In the genomic region with DNA sequence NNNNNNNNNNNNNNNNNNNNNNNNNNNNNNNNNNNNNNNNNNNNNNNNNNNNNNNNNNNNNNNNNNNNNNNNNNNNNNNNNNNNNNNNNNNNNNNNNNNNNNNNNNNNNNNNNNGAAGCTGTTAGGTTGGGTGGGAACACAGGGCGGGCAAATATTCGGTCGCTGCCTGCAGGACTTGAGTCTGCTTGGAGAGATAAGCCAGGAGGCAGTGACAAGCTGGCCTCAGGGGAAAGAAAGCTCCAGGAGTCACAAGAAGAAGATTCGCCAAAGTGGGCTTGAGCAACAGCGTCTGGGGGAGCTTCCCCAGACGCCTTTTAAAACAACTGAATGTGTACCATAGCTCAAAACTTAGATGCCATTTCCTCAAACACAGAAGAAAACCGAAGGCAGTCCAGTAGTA, we compare ENCODE assay signal across 13 mouse cellular contexts. TPM values are rescaled to one million over a fixed set of nuclear protein-coding genes. Genes with fewer than 3 reads are reported as not detected.
DNase-seq lines count a peak whose midpoint lies in the region; ATAC-seq and TF ChIP-seq lines count a peak whose summit lies in the region.
"Had no signal": no experiment of that assay in that cellular context is flagged by ENCODE, and none has a peak within 500 bp of the region (broad histone marks: within the 10 kb centered on the region; RNA-seq: fewer than 3 reads in every experiment).

No protein-coding gene starts in this region.

- WGBS in intestine, embryonic 15.5 days, result 55% methylated on average over 7 of the region's 7 CpGs
- 44% methylated on average over 7 of the region's 7 CpGs for WGBS in intestine, postnatal 0 days
- WGBS in kidney, adult 2 months, result 72% methylated on average over 7 of the region's 7 CpGs

- H3K27me3 ChIP-seq in intestine, embryonic 15.5 days (replicated peaks), result no peaks in the 10 kb centered on the region
- no peaks in the 10 kb centered on the region for H3K27me3 ChIP-seq in intestine, postnatal 0 days (replicated peaks; ENCODE audit: control insufficient read depth, insufficient read depth, low read length)
- H3K27me3 ChIP-seq in kidney, adult 2 months (replicated peaks; ENCODE audit: control insufficient read depth, insufficient read depth, low read length), result no peaks in the 10 kb centered on the region
- H3K27me3 ChIP-seq: embryonic facial prominence, embryonic 12.5 days; midbrain, embryonic 13.5 days had no signal

- H3K4me1 ChIP-seq in intestine, embryonic 15.5 days (replicated peaks), result no peaks in the 10 kb centered on the region
- H3K4me1 ChIP-seq in intestine, postnatal 0 days (replicated peaks; ENCODE audit: control insufficient read depth, insufficient read depth, low read length), result peaks cover 4% of the 10 kb centered on the region; the same call in 1 of the 2 replicates
- no peaks in the 10 kb centered on the region for H3K4me1 ChIP-seq in kidney, adult 2 months (ENCODE audit: control insufficient read depth, insufficient read depth, low read length)
- H3K4me1 ChIP-seq: embryonic facial prominence, embryonic 12.5 days; midbrain, embryonic 13.5 days had no signal

- no peaks in the 10 kb centered on the region for H3K36me3 ChIP-seq in intestine, embryonic 15.5 days
- H3K36me3 ChIP-seq in intestine, postnatal 0 days (ENCODE audit: control insufficient read depth, insufficient read depth), result no peaks in the 10 kb centered on the region
- no peaks in the 10 kb centered on the region for H3K36me3 ChIP-seq in kidney, adult 2 months (ENCODE audit: control insufficient read depth, insufficient read depth, low read length)
- H3K36me3 ChIP-seq: embryonic facial prominence, embryonic 12.5 days; midbrain, embryonic 13.5 days had no signal

- no peak overlapping the region for H3K4me2 ChIP-seq in intestine, embryonic 15.5 days (replicated peaks)
- H3K4me2 ChIP-seq in intestine, postnatal 0 days (replicated peaks; ENCODE audit: low read depth), result no peak overlapping the region; the same call in 1 of the 2 replicates
- H3K4me2 ChIP-seq: embryonic facial prominence, embryonic 12.5 days; midbrain, embryonic 13.5 days had no signal

- H3K4me3 ChIP-seq in intestine, embryonic 15.5 days (replicated peaks), result no peak overlapping the region
- H3K4me3 ChIP-seq in intestine, postnatal 0 days (ENCODE audit: low read depth, low read length), result no peak overlapping the region
- no peak overlapping the region for H3K4me3 ChIP-seq in kidney, adult 2 months (ENCODE audit: insufficient read depth, low read depth, low read length)
- H3K4me3 ChIP-seq: embryonic facial prominence, embryonic 12.5 days; midbrain, embryonic 13.5 days had no signal

- ATAC-seq in intestine, embryonic 15.5 days, result peak; percentile 64; the same call in 1 of the 2 replicates
- no peak for ATAC-seq in intestine, postnatal 0 days
- ATAC-seq: forebrain, postnatal 0 days; inflammation-experienced regulatory T-cells, adult 6 months; midbrain, embryonic 13.5 days had no signal

- H3K27ac ChIP-seq in intestine, embryonic 15.5 days, result 0 out of 2 replicates have a peak overlapping the region, but pooled peaks have one; percentile 22
- H3K27ac ChIP-seq in intestine, postnatal 0 days (ENCODE audit: low read depth, low read length), result no peak overlapping the region
- H3K27ac ChIP-seq in kidney, adult 2 months (ENCODE audit: insufficient read depth, low read depth, low read length), result no peak overlapping the region
- H3K27ac ChIP-seq: embryonic facial prominence, embryonic 12.5 days; midbrain, embryonic 13.5 days had no signal

- no peaks in the 10 kb centered on the region for H3K9me3 ChIP-seq in intestine, embryonic 15.5 days
- H3K9me3 ChIP-seq in intestine, postnatal 0 days (ENCODE audit: control insufficient read depth), result no peaks in the 10 kb centered on the region
- H3K9me3 ChIP-seq: embryonic facial prominence, embryonic 12.5 days; midbrain, embryonic 13.5 days had no signal

- TF ChIP-seq POLR2A in kidney, adult 2 months (IDR thresholded peaks at IDR 0.05; ENCODE audit: low read depth, low read length), result no peak

- no peak for TF ChIP-seq CTCF in intestine, postnatal 0 days (IDR thresholded peaks at IDR 0.05; ENCODE audit: low read depth)
- no peak for TF ChIP-seq CTCF in kidney, adult 2 months (conservative IDR thresholded peaks at IDR 0.05; ENCODE audit: insufficient read depth, insufficient read length, low read depth, low read length)

- H3K9ac ChIP-seq in intestine, embryonic 15.5 days, result no peak overlapping the region
- H3K9ac ChIP-seq in intestine, postnatal 0 days (ENCODE audit: low read depth, low read length), result no peak overlapping the region
- H3K9ac ChIP-seq: embryonic facial prominence, embryonic 12.5 days; forebrain, postnatal 0 days; midbrain, embryonic 13.5 days had no signal

- DNase-seq in c-Kit-positive CD71-positive TER-119-positive erythroid progenitor cells, embryonic 14.5 days (ENCODE audit: low spot score), result peak; percentile 90
- peak; percentile 92 for DNase-seq in liver
- DNase-seq in spleen, postnatal 14 days (ENCODE audit: low spot score in 2 of 2), result peak; percentile 47 to 48
- DNase-seq in kidney, adult 2 months, result no peak
- no peak for DNase-seq in adrenal gland, postnatal 10 days
- DNase-seq: cerebellum, postnatal 10 days; forebrain, postnatal 0 days; lung, adult 2 months had no signal

RNA-seq across cellular contexts. Expression of gene Pip5k1b, which starts 20.9 kb away (rescaled TPM):
- 17.2 and 18.2 TPM in 2 replicates for polyA plus RNA-seq in intestine, embryonic 15.5 days (2015; fragmentation: Nextera tagmentation; extraction: Ambion mirVana)
- 29.4 and 31.5 TPM in 2 replicates for polyA plus RNA-seq in intestine, postnatal 0 days (2015; fragmentation: Nextera tagmentation; extraction: Ambion mirVana)
- polyA plus RNA-seq in kidney, adult 2 months (2012; rRNA removed), result 3.7 and 4.0 TPM in 2 replicates
- total RNA-seq in adrenal gland, postnatal 10 days (2021), result 10 to 100 TPM; 18.8 to 20.0 TPM

RNA-seq across cellular contexts. Expression of gene Fam122a, which starts 57.6 kb away (rescaled TPM):
- 44.5 and 50.0 TPM in 2 replicates for polyA plus RNA-seq in intestine, embryonic 15.5 days (2015; fragmentation: Nextera tagmentation; extraction: Ambion mirVana)
- 40.5 and 45.0 TPM in 2 replicates for polyA plus RNA-seq in intestine, postnatal 0 days (2015; fragmentation: Nextera tagmentation; extraction: Ambion mirVana)
- 31.3 and 36.3 TPM in 2 replicates for polyA plus RNA-seq in kidney, adult 2 months (2012; rRNA removed)
- 10 to 100 TPM; 26.5 to 29.4 TPM for total RNA-seq in adrenal gland, postnatal 10 days (2021)

Comparison
In these comparisons a context has a peak if more than half of its experiments do, and no peak if none do; other contexts are left out.
1. DNase-seq: peak in c-Kit-positive CD71-positive TER-119-positive erythroid progenitor cells, embryonic 14.5 days (single experiment), liver (single experiment) and spleen, postnatal 14 days (2 of 2); none in kidney, adult 2 months (single experiment) and adrenal gland, postnatal 10 days (single experiment).